ENCODE assay signal across 17 mouse cellular contexts in the genomic region with DNA sequence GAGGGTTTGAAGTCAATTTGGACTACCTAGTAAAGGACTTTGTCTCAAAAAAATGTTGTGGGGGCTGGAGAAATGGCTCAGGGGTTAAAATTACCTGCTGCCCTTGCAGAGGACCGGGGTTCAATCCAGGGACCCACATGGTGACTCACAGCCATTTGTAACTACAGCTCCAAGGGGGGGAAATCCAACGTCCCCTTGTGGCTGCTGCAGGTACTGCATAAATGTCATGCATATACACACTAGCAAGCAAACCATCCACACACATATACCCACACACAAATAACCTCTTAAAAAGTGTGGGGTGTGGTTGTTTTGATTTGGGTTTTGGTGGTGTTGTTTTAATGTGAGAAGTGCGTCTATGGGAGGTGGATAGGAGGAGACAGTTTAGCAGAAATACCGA. TPM values are rescaled to one million over a fixed set of nuclear protein-coding genes. Genes with fewer than 3 reads are reported as not detected.
A peak's percentile ranks its signal among the peaks of the same experiment; 100 is the strongest.
DNase-seq lines count a peak whose midpoint lies in the region; ATAC-seq and TF ChIP-seq lines count a peak whose summit lies in the region.
"Had no signal": no experiment of that assay in that cellular context is flagged by ENCODE, and none has a peak within 500 bp of the region (broad histone marks: within the 10 kb centered on the region; RNA-seq: fewer than 3 reads in every experiment).

No protein-coding gene starts in this region.

- H3K9ac ChIP-seq in midbrain, postnatal 0 days (replicated peaks; ENCODE audit: low read length, poor library complexity, severe bottlenecking) = no peak overlapping the region
- no peak overlapping the region for H3K9ac ChIP-seq in midbrain, embryonic 11.5 days (ENCODE audit: low read length)
- no peak overlapping the region for H3K9ac ChIP-seq in MEL (ENCODE audit: control insufficient read depth, low read depth, low read length, poor library complexity, severe bottlenecking)
- H3K9ac ChIP-seq: embryonic facial prominence, embryonic 12.5 days; forebrain, embryonic 15.5 days; hindbrain, embryonic 12.5 days; limb, embryonic 13.5 days; neural tube, embryonic 12.5 days had no signal

- no peak overlapping the region for H3K27ac ChIP-seq in layer of hippocampus, adult 2 months
- no peak overlapping the region for H3K27ac ChIP-seq in midbrain, postnatal 0 days (ENCODE audit: low read depth, low read length)
- no peak overlapping the region for H3K27ac ChIP-seq in midbrain, embryonic 11.5 days (ENCODE audit: low read depth, low read length)
- H3K27ac ChIP-seq in MEL (ENCODE audit: control insufficient read depth, low read depth, low read length) = no peak overlapping the region
- no peak overlapping the region for H3K27ac ChIP-seq in small intestine, adult 2 months (ENCODE audit: insufficient read depth, low read depth, low read length)
- H3K27ac ChIP-seq: forebrain, embryonic 15.5 days; hindbrain, embryonic 12.5 days; neural tube, embryonic 12.5 days had no signal

- no peaks in the 10 kb centered on the region for H3K9me3 ChIP-seq in midbrain, postnatal 0 days (ENCODE audit: low read length)
- no peaks in the 10 kb centered on the region for H3K9me3 ChIP-seq in midbrain, embryonic 11.5 days (ENCODE audit: control insufficient read depth, low read length)
- H3K9me3 ChIP-seq in MEL (replicated peaks; ENCODE audit: insufficient read depth, low read length) = no peaks in the 10 kb centered on the region
- H3K9me3 ChIP-seq: embryonic facial prominence, embryonic 12.5 days; forebrain, embryonic 15.5 days; hindbrain, embryonic 12.5 days; neural tube, embryonic 12.5 days had no signal

- peak; percentile 61 for TF ChIP-seq CTCF in layer of hippocampus, adult 2 months (conservative IDR thresholded peaks at IDR 0.05)
- TF ChIP-seq CTCF in midbrain, postnatal 0 days (IDR thresholded peaks at IDR 0.05) = peak; percentile 41
- TF ChIP-seq CTCF in MEL (IDR thresholded peaks at IDR 0.05 in 2 of 3, conservative IDR thresholded peaks at IDR 0.05 in 1 of 3; ENCODE audit: control insufficient read depth in 1 of 3, insufficient read depth in 1 of 3, low read depth in 2 of 3, low read length in 3 of 3, poor library complexity in 1 of 3, severe bottlenecking in 1 of 3) = peak in 2 of 3 experiments; percentile 39 to 62; a peak in 4 of 6 replicates
- TF ChIP-seq CTCF in small intestine, adult 2 months (IDR thresholded peaks at IDR 0.05; ENCODE audit: extremely low read depth, insufficient read length, insufficient replicate concordance, low read depth, low read length) = peak; percentile 26; the same call in 1 of the 2 replicates

- no peak for TF ChIP-seq POLR2A in MEL (IDR thresholded peaks at IDR 0.05; ENCODE audit: control insufficient read depth in 1 of 2, insufficient read depth in 1 of 2, low read depth in 1 of 2, low read length in 2 of 2, poor library complexity in 1 of 2)
- TF ChIP-seq POLR2A in small intestine, adult 2 months (IDR thresholded peaks at IDR 0.05; ENCODE audit: low read depth, low read length) = no peak

- H3K27me3 ChIP-seq in midbrain, postnatal 0 days (ENCODE audit: insufficient read depth, low read length) = no peaks in the 10 kb centered on the region
- H3K27me3 ChIP-seq in midbrain, embryonic 11.5 days (ENCODE audit: control insufficient read depth, insufficient read depth, low read length) = no peaks in the 10 kb centered on the region
- H3K27me3 ChIP-seq in MEL (ENCODE audit: control insufficient read depth in 1 of 2, insufficient read depth in 2 of 2, low read length in 2 of 2) = no peaks in the 10 kb centered on the region
- H3K27me3 ChIP-seq in small intestine, adult 2 months (ENCODE audit: control insufficient read depth, insufficient read depth, low read length) = no peaks in the 10 kb centered on the region
- H3K27me3 ChIP-seq: embryonic facial prominence, embryonic 12.5 days; forebrain, embryonic 15.5 days; hindbrain, embryonic 12.5 days; limb, embryonic 13.5 days; neural tube, embryonic 12.5 days had no signal

- no peak for DNase-seq in layer of hippocampus, adult 2 months (ENCODE audit: low spot score in 2 of 2)
- no peak for DNase-seq in layer of hippocampus, postnatal 14 days (ENCODE audit: low spot score in 2 of 2)
- no peak for DNase-seq in midbrain, postnatal 0 days (ENCODE audit: low spot score)
- DNase-seq in midbrain, embryonic 11.5 days (ENCODE audit: low spot score, missing footprints) = no peak
- DNase-seq in MEL (ENCODE audit: low read depth, low spot score) = peak; percentile 24
- DNase-seq in cerebellum, adult 18-20 months = no peak
- DNase-seq in right cerebral cortex, postnatal 36 days (ENCODE audit: low spot score in 2 of 2) = no peak
- DNase-seq: adrenal gland, adult 8-10 months; kidney, postnatal 10 days; lung, adult 2 months had no signal

- no peaks in the 10 kb centered on the region for H3K36me3 ChIP-seq in midbrain, postnatal 0 days (ENCODE audit: insufficient read depth, low read length)
- no peaks in the 10 kb centered on the region for H3K36me3 ChIP-seq in midbrain, embryonic 11.5 days (ENCODE audit: control insufficient read depth, insufficient read depth, low read length)
- no peaks in the 10 kb centered on the region for H3K36me3 ChIP-seq in MEL (ENCODE audit: control insufficient read depth in 1 of 2, insufficient read depth in 2 of 2, low read length in 2 of 2)
- peaks cover 14% of the 10 kb centered on the region; the same call in 1 of the 2 replicates for H3K36me3 ChIP-seq in small intestine, adult 2 months (ENCODE audit: control insufficient read depth, insufficient read depth, low read length)
- H3K36me3 ChIP-seq: embryonic facial prominence, embryonic 12.5 days; forebrain, embryonic 15.5 days; hindbrain, embryonic 12.5 days; limb, embryonic 13.5 days; neural tube, embryonic 12.5 days had no signal

- no peak for TF ChIP-seq EP300 in MEL (IDR thresholded peaks at IDR 0.05; ENCODE audit: low read depth in 1 of 2, low read length in 2 of 2)

- peaks cover 3% of the 10 kb centered on the region; the same call in 1 of the 2 replicates for H3K4me1 ChIP-seq in midbrain, postnatal 0 days (ENCODE audit: insufficient read depth, low read length)
- H3K4me1 ChIP-seq in midbrain, embryonic 11.5 days (ENCODE audit: control insufficient read depth, insufficient read depth, low read length) = no peaks in the 10 kb centered on the region
- H3K4me1 ChIP-seq in MEL (ENCODE audit: control insufficient read depth in 1 of 2, insufficient read depth in 2 of 2, low read length in 2 of 2) = no peaks in the 10 kb centered on the region
- peaks cover 6% of the 10 kb centered on the region; the same call in 1 of the 2 replicates for H3K4me1 ChIP-seq in small intestine, adult 2 months (ENCODE audit: control insufficient read depth, insufficient read depth, insufficient read length, low read length)
- H3K4me1 ChIP-seq: neural tube, embryonic 12.5 days had no signal

- H3K4me3 ChIP-seq in layer of hippocampus, adult 2 months = no peak overlapping the region
- H3K4me3 ChIP-seq in midbrain, postnatal 0 days (ENCODE audit: low read depth, low read length) = no peak overlapping the region
- H3K4me3 ChIP-seq in midbrain, embryonic 11.5 days (ENCODE audit: low read depth, low read length) = no peak overlapping the region
- H3K4me3 ChIP-seq in MEL (ENCODE audit: control insufficient read depth in 1 of 2, insufficient read depth in 1 of 2, low read depth in 2 of 2, low read length in 2 of 2) = no peak overlapping the region
- no peak overlapping the region for H3K4me3 ChIP-seq in small intestine, adult 2 months (ENCODE audit: low read depth, low read length)
- H3K4me3 ChIP-seq: embryonic facial prominence, embryonic 12.5 days; forebrain, embryonic 15.5 days; hindbrain, embryonic 12.5 days; limb, embryonic 13.5 days; neural tube, embryonic 12.5 days had no signal

- H3K79me2 ChIP-seq in MEL (ENCODE audit: control insufficient read depth, insufficient read depth, low read length, poor library complexity) = no peaks in the 10 kb centered on the region

- TF ChIP-seq RAD21 in MEL (IDR thresholded peaks at IDR 0.05; ENCODE audit: low read depth, low read length) = no peak; the same call in 1 of the 2 replicates

- ATAC-seq in midbrain, postnatal 0 days (ENCODE audit: low FRiP score) = no peak
- no peak for ATAC-seq in midbrain, embryonic 11.5 days (ENCODE audit: low FRiP score)

- 88% methylated on average over 4 of the region's 4 CpGs for WGBS in midbrain, postnatal 0 days
- 82% methylated on average over 4 of the region's 4 CpGs for WGBS in midbrain, embryonic 11.5 days
- 76% methylated on average over 4 of the region's 4 CpGs for WGBS in small intestine, adult 2 months

- H3K4me2 ChIP-seq in midbrain, postnatal 0 days (ENCODE audit: low read depth, low read length, poor library complexity, severe bottlenecking) = no peak overlapping the region
- no peak overlapping the region for H3K4me2 ChIP-seq in midbrain, embryonic 11.5 days
- H3K4me2 ChIP-seq: embryonic facial prominence, embryonic 12.5 days; forebrain, embryonic 15.5 days; hindbrain, embryonic 12.5 days; neural tube, embryonic 12.5 days had no signal

TF ChIP-seq in MEL, 35 proteins besides CTCF, POLR2A, EP300 and RAD21:
- TF ChIP-seq POLR2AphosphoS5 (IDR thresholded peaks at IDR 0.05; ENCODE audit: borderline replicate concordance, low read depth, low read length) (no peak), MAZ (IDR thresholded peaks at IDR 0.05; ENCODE audit: low read depth, low read length) (no peak), SMC3 (IDR thresholded peaks at IDR 0.05; ENCODE audit: low read depth, low read length) (0 out of 2 replicates have a peak, but pooled peaks have one; percentile 19), ZKSCAN1 (IDR thresholded peaks at IDR 0.05; ENCODE audit: low read depth, low read length) (no peak), POLR2AphosphoS2 (IDR thresholded peaks at IDR 0.05; ENCODE audit: low read length) (no peak)

RNA-seq across cellular contexts. Expression of gene Myo5c, which starts 12.7 kb away (rescaled TPM):
- total RNA-seq in layer of hippocampus, adult 2 months (2021) = under 1 TPM; 0.59 to 0.81 TPM
- 1 to 10 TPM in 1 of 2 experiments, under 1 TPM in 1; 0.58 to 1.6 TPM for total RNA-seq in layer of hippocampus, postnatal 14 days (2021)
- 0.22 and 0.61 TPM in 2 replicates for total RNA-seq in midbrain, postnatal 0 days (2014; rRNA removed)
- polyA plus RNA-seq in midbrain, postnatal 0 days (2015; fragmentation: Nextera tagmentation; extraction: Ambion mirVana) = 0.36 and 0.62 TPM in 2 replicates
- 0.40 and 0.56 TPM in 2 replicates for polyA plus RNA-seq in midbrain, embryonic 11.5 days (2014; fragmentation: Nextera tagmentation; extraction: Ambion mirVana)
- total RNA-seq in MEL (2012; rRNA removed) = 0.03 TPM in 1 of 2 replicates, not detected in the other
- polyA plus RNA-seq in MEL (2012; ENCODE audit: insufficient read depth in 1 of 2, insufficient read length in 2 of 2, low read depth in 1 of 2, low replicate concordance in 2 of 2, missing spikeins in 1 of 2) = under 1 TPM in 1 of 2 experiments, not detected in 1; 0.13 TPM
- polyA plus RNA-seq in small intestine, adult 2 months (2012; rRNA removed) = 10.9 and 12.1 TPM in 2 replicates
- total RNA-seq: megakaryocyte-erythroid progenitor cell, adult 5-6 weeks had no signal
